Mouse (Mus musculus) intestine, embryonic 14.5 days (tissue): ENCODE data around the gene Hmgb3. TPM values are rescaled to one million over a fixed set of nuclear protein-coding genes. Genes with fewer than 3 reads are reported as not detected.
"Not testable (repeated sequence)": the region's sequence is repeated elsewhere in the genome, so short reads cannot be mapped to it uniquely, and the experiment has no call there.

Experiments
- ATAC-seq: fragments of 200-750 bp; cut with Nextera tagmentation; replicated peaks from 2 replicates; pipeline ENCODE4 v1.8.0; 2017; ENCODE audit warnings: low read depth, moderate number of reproducible peaks, moderate TSS enrichment, moderate library complexity; ENCODE audit not compliant: low FRiP score, low TSS enrichment
- DNase-seq: peaks from one replicate; pipeline ENCODE4 v3.0.0-alpha.2; 2018; ENCODE audit warnings: low spot score
- H3K27ac ChIP-seq: fragments of 300-500 bp; sonication (generic); 2 replicates; pipeline ENCODE4 v1.5.1; 2014; ENCODE audit warnings: low read depth, mild to moderate bottlenecking, control low read depth
- H3K27me3 ChIP-seq: fragments of 300-500 bp; sonication (generic); replicated peaks from 2 replicates; pipeline ENCODE4 v1.6.1; 2014; ENCODE audit warnings: low read length, control low read depth; ENCODE audit not compliant: control insufficient read depth, insufficient read depth
- H3K36me3 ChIP-seq: fragments of 300-500 bp; sonication (generic); 2 replicates; pipeline ENCODE4 v1.6.1; 2014; ENCODE audit warnings: low read length, control low read depth; ENCODE audit not compliant: control insufficient read depth, insufficient read depth
- H3K4me1 ChIP-seq: fragments of 300-500 bp; sonication (generic); replicated peaks from 2 replicates; pipeline ENCODE4 v1.6.1; 2014; ENCODE audit warnings: low read length, control low read depth, mixed read lengths; ENCODE audit not compliant: control insufficient read depth, insufficient read depth
- H3K4me2 ChIP-seq: fragments of 300-500 bp; sonication (generic); 2 replicates; pipeline ENCODE4 v1.6.1; 2014; ENCODE audit warnings: low read length
- H3K4me3 ChIP-seq: fragments of 300-500 bp; sonication (generic); 2 replicates; pipeline ENCODE4 v1.5.1; 2014; ENCODE audit warnings: low read depth, low read length, control low read depth, mixed read lengths
- H3K9ac ChIP-seq: fragments of 300-500 bp; sonication (generic); 2 replicates; pipeline ENCODE4 v1.6.1; 2014; ENCODE audit warnings: mild to moderate bottlenecking, low read length
- H3K9me3 ChIP-seq: fragments of 300-500 bp; sonication (generic); 2 replicates; pipeline ENCODE4 v1.6.1; 2016; ENCODE audit warnings: low read length, control low read depth; ENCODE audit not compliant: control insufficient read depth
- WGBS: fragments of 180-500 bp; shearing (Covaris S2); extraction: QIAGEN DNeasy Blood & Tissue Kit; methylation state at CpG from one replicate; pipeline ENCODE4 v1.1.7; 2014; 5-methylcytosine and 5-hydroxymethylcytosine counted together
- polyA plus RNA-seq: library from polyadenylated mRNA; unstranded; fragments of >200 nt; fragmentation: Nextera tagmentation; extraction: Ambion mirVana; gene quantifications from 2 replicates; pipeline ENCODE4 v1.2.1, GENCODE M21; 2014

Hmgb3 gene
- 207 and 236 TPM in 2 replicates for polyA plus RNA-seq

GRCm38 (mm10) chrX:71555415-71556114 is at the start of gene Hmgb3:
TSS of gene Hmgb3 (plus strand) at chrX:71555918.
- peak; percentile 80 for DNase-seq
- Histone ChIP-seq H3K9me3 (no peaks in the 10 kb centered on the region), H3K4me3 (peak within 1 kb of the TSS; percentile 61), H3K36me3 (peaks cover 7% of the 10 kb centered on the region; the same call in 1 of the 2 replicates), H3K27me3 (no peaks in the 10 kb centered on the region), H3K27ac (peak within 1 kb of the TSS; percentile 94), H3K4me1 (no peaks in the 10 kb centered on the region), H3K4me2 (peak within 1 kb of the TSS; percentile 52), H3K9ac (peak within 1 kb of the TSS; percentile 83)
- 17% methylated on average over 49 of the region's 59 CpGs for WGBS
- ATAC-seq, result peak; percentile 95

GRCm38 (mm10) chrX:71506591-71506990 is 49.1 kb upstream of the Hmgb3 start:
- H3K4me1 ChIP-seq, H3K4me3 ChIP-seq, ATAC-seq, H3K9me3 ChIP-seq, H3K27me3 ChIP-seq, H3K27ac ChIP-seq, H3K9ac ChIP-seq, DNase-seq, H3K4me2 ChIP-seq, H3K36me3 ChIP-seq: not testable (repeated sequence)
- WGBS, result 88% methylated on average over 4 of the region's 4 CpGs

GRCm38 (mm10) chrX:71519252-71519651 is 36.5 kb upstream of the Hmgb3 start:
- Histone ChIP-seq H3K9ac (no peak overlapping the region), H3K27me3 (no peaks in the 10 kb centered on the region), H3K9me3 (no peaks in the 10 kb centered on the region), H3K36me3 (no peaks in the 10 kb centered on the region), H3K4me2 (no peak overlapping the region), H3K4me3 (no peak overlapping the region), H3K27ac (no peak overlapping the region), H3K4me1 (no peaks in the 10 kb centered on the region)
- DNase-seq (no peak), ATAC-seq (no peak)
- 85% methylated on average over 4 of the region's 4 CpGs for WGBS

GRCm38 (mm10) chrX:71522889-71523288 is 32.8 kb upstream of the Hmgb3 start:
- Histone ChIP-seq H3K4me1 (no peaks in the 10 kb centered on the region), H3K4me2 (no peak overlapping the region), H3K27me3 (no peaks in the 10 kb centered on the region), H3K4me3 (no peak overlapping the region), H3K9ac (no peak overlapping the region), H3K27ac (no peak overlapping the region), H3K36me3 (no peaks in the 10 kb centered on the region), H3K9me3 (no peaks in the 10 kb centered on the region)
- DNase-seq, result no peak
- ATAC-seq, result no peak
- 87% methylated on average over 3 of the region's 3 CpGs for WGBS

- DNase-seq, result no peak
- Histone ChIP-seq H3K27me3 (no peaks in the 10 kb centered on the region), H3K4me1 (no peaks in the 10 kb centered on the region; the same call in 1 of the 2 replicates), H3K9me3 (no peaks in the 10 kb centered on the region), H3K9ac (no peak overlapping the region), H3K27ac (no peak overlapping the region), H3K4me2 (no peak overlapping the region), H3K4me3 (no peak overlapping the region), H3K36me3 (no peaks in the 10 kb centered on the region)
- 67% methylated on average over 2 of the region's 2 CpGs for WGBS
- ATAC-seq, result no peak
Observed at GRCm38 (mm10) chrX:71524310-71524709, 31.4 kb upstream of the Hmgb3 start.

GRCm38 (mm10) chrX:71525593-71526299 is 30.0 kb upstream of the Hmgb3 start:
- H3K27me3 ChIP-seq, result no peaks in the 10 kb centered on the region
- H3K36me3 ChIP-seq, result no peaks in the 10 kb centered on the region
- no peak for ATAC-seq
- WGBS, result 69% methylated on average over 3 of the region's 3 CpGs
- H3K4me3 ChIP-seq, result no peak overlapping the region
- H3K27ac ChIP-seq, result no peak overlapping the region
- DNase-seq, result no peak
- H3K4me2 ChIP-seq, result no peak overlapping the region
- H3K9ac ChIP-seq, result no peak overlapping the region
- no peaks in the 10 kb centered on the region for H3K9me3 ChIP-seq
- H3K4me1 ChIP-seq, result no peaks in the 10 kb centered on the region; the same call in 1 of the 2 replicates

GRCm38 (mm10) chrX:71527461-71527860 is 28.3 kb upstream of the Hmgb3 start:
- Histone ChIP-seq H3K9ac (no peak overlapping the region), H3K27me3 (no peaks in the 10 kb centered on the region), H3K9me3 (no peaks in the 10 kb centered on the region), H3K4me2 (no peak overlapping the region), H3K36me3 (no peaks in the 10 kb centered on the region), H3K27ac (no peak overlapping the region), H3K4me3 (no peak overlapping the region), H3K4me1 (no peaks in the 10 kb centered on the region; the same call in 1 of the 2 replicates)
- DNase-seq, result no peak
- WGBS, result 65% methylated on average over 1 of the region's 1 CpGs
- ATAC-seq, result no peak

GRCm38 (mm10) chrX:71528150-71528549 is 27.6 kb upstream of the Hmgb3 start:
- H3K36me3 ChIP-seq, result no peaks in the 10 kb centered on the region
- no peak for DNase-seq
- no peak overlapping the region for H3K4me3 ChIP-seq
- H3K9me3 ChIP-seq, result no peaks in the 10 kb centered on the region
- H3K4me1 ChIP-seq, result no peaks in the 10 kb centered on the region; the same call in 1 of the 2 replicates
- no peak for ATAC-seq
- whole genome bisulfite sequencing, result 78% methylated on average over 3 of the region's 3 CpGs
- no peaks in the 10 kb centered on the region for H3K27me3 ChIP-seq
- H3K27ac ChIP-seq, result no peak overlapping the region
- no peak overlapping the region for H3K9ac ChIP-seq
- H3K4me2 ChIP-seq, result no peak overlapping the region
